Mouse (Mus musculus) neural tube, embryonic 15.5 days (tissue): ENCODE data around the gene Gm28051. TPM values are rescaled to one million over a fixed set of nuclear protein-coding genes. Genes with fewer than 3 reads are reported as not detected.

Experiments used
- ATAC-seq: fragments of 200-750 bp; cut with Nextera tagmentation; 2 replicates; pipeline ENCODE4 v1.8.0; 2017; ENCODE audit warnings: mild to moderate bottlenecking, moderate TSS enrichment, moderate library complexity; ENCODE audit not compliant: low FRiP score
- H3K27ac ChIP-seq: fragments of 300-500 bp; sonication (generic); replicated peaks from 2 replicates; pipeline ENCODE4 v1.5.1; 2015; ENCODE audit warnings: mild to moderate bottlenecking, inconsistent platforms
- H3K27me3 ChIP-seq: fragments of 300-500 bp; sonication (generic); replicated peaks from 2 replicates; pipeline ENCODE4 v1.6.1; 2015; ENCODE audit warnings: inconsistent platforms
- H3K36me3 ChIP-seq: fragments of 300-500 bp; sonication (generic); 2 replicates; pipeline ENCODE4 v1.6.1; 2015; ENCODE audit warnings: inconsistent platforms
- H3K4me1 ChIP-seq: fragments of 300-500 bp; sonication (generic); 2 replicates; pipeline ENCODE4 v1.6.1; 2015; ENCODE audit warnings: inconsistent platforms
- H3K4me2 ChIP-seq: fragments of 300-500 bp; sonication (generic); 2 replicates; pipeline ENCODE4 v1.6.1; 2015; ENCODE audit warnings: inconsistent platforms, mild to moderate bottlenecking, moderate library complexity
- H3K4me3 ChIP-seq: fragments of 300-500 bp; sonication (generic); replicated peaks from 2 replicates; pipeline ENCODE4 v1.5.1; 2015; ENCODE audit warnings: mild to moderate bottlenecking, inconsistent platforms
- H3K9ac ChIP-seq: fragments of 300-500 bp; sonication (generic); replicated peaks from 2 replicates; pipeline ENCODE4 v1.6.1; 2015; ENCODE audit warnings: mild to moderate bottlenecking, inconsistent platforms
- H3K9me3 ChIP-seq: fragments of 300-500 bp; sonication (generic); replicated peaks from 2 replicates; pipeline ENCODE4 v1.6.1; 2016; ENCODE audit warnings: inconsistent platforms
- WGBS: fragments of 180-500 bp; shearing (Covaris S2); methylation state at CpG from one replicate; pipeline ENCODE4 v1.1.7; 2015; ENCODE audit warnings: mixed read lengths; 5-methylcytosine and 5-hydroxymethylcytosine counted together
- polyA plus RNA-seq: library from polyadenylated mRNA; unstranded; fragments of >200 nt; fragmentation: Nextera tagmentation; extraction: Ambion mirVana; gene quantifications from 2 replicates; pipeline ENCODE4 v1.2.1, GENCODE M21; 2015

Gm28051 gene
- polyA plus RNA-seq, 1 experiment from 2014 or later = not detected

DNA sequence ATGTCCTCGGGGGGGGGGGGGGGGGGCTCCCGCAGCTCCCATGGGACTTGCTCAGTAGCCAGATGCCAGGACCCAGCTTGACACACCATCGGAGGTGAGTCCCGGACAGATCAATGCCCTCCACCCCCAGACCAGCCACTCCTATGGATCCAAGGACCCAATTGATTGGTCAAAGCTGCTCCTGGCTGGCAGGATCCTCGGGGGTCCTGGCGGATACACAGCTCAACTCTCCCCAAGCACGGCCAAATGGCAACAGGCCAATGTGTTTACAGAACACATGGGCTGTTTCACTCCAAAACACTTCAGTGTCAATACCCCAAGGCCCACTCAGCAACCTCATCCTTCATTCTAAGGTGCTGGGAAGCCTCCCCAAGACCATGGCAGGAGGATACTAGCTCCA is 65.8 kb downstream of the Gm28051 start:
- H3K27me3 ChIP-seq = no peaks in the 10 kb centered on the region
- no peaks in the 10 kb centered on the region for H3K9me3 ChIP-seq
- H3K4me1 ChIP-seq = peaks cover 23% of the 10 kb centered on the region
- H3K4me3 ChIP-seq = no peak overlapping the region
- no peaks in the 10 kb centered on the region for H3K36me3 ChIP-seq
- no peak overlapping the region for H3K27ac ChIP-seq
- no peak for ATAC-seq
- 66% methylated on average over 7 of the region's 7 CpGs for WGBS
- H3K4me2 ChIP-seq = no peak overlapping the region
- no peak overlapping the region for H3K9ac ChIP-seq

DNA sequence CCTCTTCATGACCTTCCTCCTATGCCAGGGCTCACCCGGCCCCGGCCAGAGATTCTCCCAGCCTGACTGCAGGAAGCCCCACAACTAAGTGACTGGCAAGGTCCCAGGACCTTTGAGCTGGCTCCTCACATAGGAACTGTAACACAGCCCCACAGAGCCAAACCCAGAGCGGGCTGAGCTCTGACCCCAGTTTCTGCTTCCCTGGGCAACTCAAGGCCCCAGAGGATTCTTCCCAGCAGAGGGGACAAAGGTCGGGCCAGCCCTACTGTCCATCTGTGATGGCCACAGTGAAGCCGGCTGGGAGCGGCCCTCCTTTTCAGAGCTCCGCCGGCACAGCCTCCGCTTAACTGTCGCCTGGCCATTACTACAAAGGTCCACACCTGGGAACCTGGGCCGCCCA is 66.4 kb downstream of the Gm28051 start:
- 70% methylated on average over 11 of the region's 11 CpGs for WGBS
- no peaks in the 10 kb centered on the region for H3K9me3 ChIP-seq
- no peak overlapping the region for H3K9ac ChIP-seq
- H3K4me2 ChIP-seq = no peak overlapping the region
- H3K27me3 ChIP-seq = no peaks in the 10 kb centered on the region
- no peak overlapping the region for H3K27ac ChIP-seq
- H3K36me3 ChIP-seq = no peaks in the 10 kb centered on the region
- H3K4me1 ChIP-seq = peaks cover 23% of the 10 kb centered on the region
- no peak overlapping the region for H3K4me3 ChIP-seq
- no peak for ATAC-seq

DNA sequence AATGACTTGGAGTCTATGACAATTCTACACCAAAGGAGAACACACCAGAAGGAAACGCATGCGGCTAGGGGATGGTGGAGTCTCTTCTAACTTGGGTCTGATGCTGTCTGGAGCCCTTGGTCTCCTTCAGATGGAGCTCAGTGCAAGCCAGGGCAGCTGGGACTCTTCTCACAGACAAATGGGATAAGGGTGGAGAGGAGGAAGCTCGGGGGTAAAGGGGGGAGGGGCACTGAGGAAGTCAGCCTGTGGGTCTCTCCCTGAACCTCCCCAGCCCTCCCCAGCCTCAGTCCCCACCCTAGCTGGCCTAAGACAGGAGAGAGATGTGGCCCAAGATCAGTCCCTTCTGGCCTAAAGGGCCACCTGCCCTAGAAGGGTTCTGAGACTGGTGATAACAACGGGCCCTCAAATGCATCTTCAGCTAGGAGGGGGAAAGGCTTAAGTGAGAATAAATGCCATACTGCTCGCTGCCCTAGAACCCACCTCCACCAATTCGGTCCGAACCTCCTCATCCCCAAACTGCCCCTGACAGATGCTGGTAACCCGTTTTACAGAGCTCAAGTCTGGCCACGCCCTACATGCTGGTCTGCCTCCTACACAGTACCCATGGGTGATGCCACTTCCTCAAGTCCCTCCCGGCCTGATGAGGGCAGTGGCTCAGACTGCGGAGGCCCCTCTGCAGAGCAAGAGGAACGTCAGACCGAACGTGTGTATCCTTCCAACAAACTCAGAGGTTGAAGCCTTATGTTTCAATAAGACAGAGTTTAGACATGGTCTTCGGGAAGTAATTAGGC is 67.6 kb downstream of the Gm28051 start:
- no peak overlapping the region for H3K4me3 ChIP-seq
- H3K27ac ChIP-seq = no peak overlapping the region
- no peaks in the 10 kb centered on the region for H3K27me3 ChIP-seq
- WGBS = 90% methylated on average over 15 of the region's 15 CpGs
- no peak overlapping the region for H3K4me2 ChIP-seq
- H3K36me3 ChIP-seq = no peaks in the 10 kb centered on the region
- no peak for ATAC-seq
- peaks cover 22% of the 10 kb centered on the region for H3K4me1 ChIP-seq
- H3K9me3 ChIP-seq = no peaks in the 10 kb centered on the region
- H3K9ac ChIP-seq = no peak overlapping the region

DNA sequence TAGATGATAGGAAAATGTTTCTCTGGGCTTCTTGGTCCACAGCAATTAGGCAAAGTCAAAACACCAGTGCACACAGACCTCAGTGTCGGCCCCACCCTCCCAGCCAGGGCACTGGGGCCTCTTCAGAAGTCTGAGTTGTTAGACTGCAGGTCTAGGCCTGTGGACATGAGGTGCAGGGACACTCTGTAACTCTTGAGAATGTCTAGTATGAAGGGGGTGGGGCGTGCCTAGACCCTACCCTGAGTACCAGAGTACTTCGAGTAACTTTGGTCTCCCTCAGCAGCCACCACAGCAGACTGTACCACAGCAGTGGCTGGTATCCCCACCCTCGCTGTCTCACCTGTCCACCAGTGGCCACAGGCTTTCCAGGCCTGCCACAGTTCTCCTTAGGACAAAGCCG is 71.2 kb downstream of the Gm28051 start:
- ATAC-seq = no peak
- Histone ChIP-seq H3K9ac (no peak overlapping the region), H3K4me1 (peaks cover 46% of the 10 kb centered on the region), H3K9me3 (no peaks in the 10 kb centered on the region), H3K27me3 (no peaks in the 10 kb centered on the region), H3K4me3 (no peak overlapping the region), H3K4me2 (no peak overlapping the region), H3K36me3 (no peaks in the 10 kb centered on the region), H3K27ac (peak overlapping the region; percentile 81)
- 95% methylated on average over 5 of the region's 5 CpGs for WGBS

DNA sequence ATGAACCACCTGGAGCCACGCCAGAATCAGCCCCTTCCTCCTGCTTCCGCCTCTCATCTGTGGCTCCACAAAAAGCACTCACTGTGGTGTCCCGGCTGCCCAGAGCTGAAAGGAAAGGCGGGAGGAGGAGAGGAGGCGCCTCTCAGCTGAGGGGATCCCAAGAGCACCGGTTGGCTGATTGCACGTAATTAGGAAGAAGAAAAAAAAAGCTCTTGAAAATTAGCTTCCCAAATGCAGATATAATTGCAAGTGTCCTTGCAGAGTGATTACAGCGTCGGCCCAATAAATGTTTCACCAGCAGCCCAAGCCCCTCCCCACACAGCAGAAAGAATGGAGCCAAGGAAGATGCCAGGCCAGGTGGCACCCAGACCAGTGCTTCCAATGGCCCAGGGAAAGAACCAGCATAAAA is 72.0 kb downstream of the Gm28051 start:
- no peak overlapping the region for H3K9ac ChIP-seq
- H3K4me1 ChIP-seq = peaks cover 46% of the 10 kb centered on the region
- H3K4me3 ChIP-seq = no peak overlapping the region
- H3K4me2 ChIP-seq = peak overlapping the region; percentile 34
- peak overlapping the region; percentile 81 for H3K27ac ChIP-seq
- ATAC-seq = peak; percentile 64
- H3K9me3 ChIP-seq = no peaks in the 10 kb centered on the region
- no peaks in the 10 kb centered on the region for H3K36me3 ChIP-seq
- H3K27me3 ChIP-seq = no peaks in the 10 kb centered on the region
- 13% methylated on average over 9 of the region's 9 CpGs for WGBS

DNA sequence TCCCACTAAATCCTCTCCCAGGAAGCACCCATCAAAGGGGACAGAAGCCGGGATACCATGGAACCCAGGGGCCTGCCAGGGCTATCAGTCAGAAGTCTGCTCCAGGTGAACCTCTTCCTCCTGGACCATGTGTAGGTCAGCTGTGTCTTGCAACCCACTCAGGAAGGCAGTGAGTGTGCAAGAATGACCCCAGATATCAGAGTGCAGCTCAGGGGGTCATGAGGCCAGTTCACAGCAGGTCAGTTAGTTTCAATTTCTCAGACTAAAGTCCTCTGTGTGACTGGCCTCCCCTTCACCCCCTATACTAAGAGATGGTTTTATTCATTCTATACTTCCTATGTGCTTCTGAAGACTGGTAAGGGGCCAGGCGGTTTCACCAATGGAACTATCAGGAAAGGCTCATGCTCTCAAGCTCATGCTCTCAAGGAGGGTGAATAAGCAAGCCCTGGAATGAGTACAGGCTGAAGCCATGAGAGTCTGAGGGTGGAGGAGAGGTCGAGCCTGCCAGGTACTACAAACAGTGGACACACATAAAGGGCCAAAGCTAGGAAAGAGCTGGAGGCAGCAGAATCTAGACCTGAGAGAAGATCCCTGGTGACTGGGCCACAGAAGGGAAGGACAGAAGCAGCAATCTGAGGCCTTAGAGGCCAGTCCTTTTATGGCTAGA is 72.7 kb downstream of the Gm28051 start:
- Histone ChIP-seq H3K4me1 (peaks cover 52% of the 10 kb centered on the region), H3K4me3 (no peak overlapping the region), H3K36me3 (no peaks in the 10 kb centered on the region), H3K9me3 (no peaks in the 10 kb centered on the region), H3K4me2 (peak overlapping the region; percentile 34), H3K9ac (no peak overlapping the region), H3K27ac (peak overlapping the region; percentile 81), H3K27me3 (no peaks in the 10 kb centered on the region)
- 69% methylated on average over 3 of the region's 3 CpGs for WGBS
- peak; percentile 18 for ATAC-seq

DNA sequence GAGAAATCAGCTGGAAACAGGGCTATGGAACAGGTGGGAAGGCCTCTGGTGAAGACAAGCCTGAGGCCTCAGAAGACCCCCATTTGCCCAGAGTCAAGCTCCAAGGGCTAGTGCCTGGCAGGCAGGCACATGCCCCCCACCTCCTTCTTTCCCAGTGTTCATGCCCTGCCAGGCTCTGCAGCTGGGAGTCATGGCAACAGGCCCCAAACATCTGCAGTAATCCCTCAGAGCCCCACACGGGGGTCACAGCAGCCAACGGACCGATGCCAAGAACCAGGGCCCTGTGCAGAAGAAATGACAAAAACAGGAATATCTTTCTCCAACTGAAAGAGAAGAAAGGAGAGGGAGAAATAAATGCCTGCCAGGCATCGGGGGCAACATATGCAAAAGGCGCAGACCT is 73.6 kb downstream of the Gm28051 start:
- peaks cover 61% of the 10 kb centered on the region for H3K4me1 ChIP-seq
- no peak for ATAC-seq
- H3K27me3 ChIP-seq = no peaks in the 10 kb centered on the region
- H3K27ac ChIP-seq = peak overlapping the region; percentile 81
- H3K36me3 ChIP-seq = no peaks in the 10 kb centered on the region
- no peak overlapping the region for H3K9ac ChIP-seq
- no peaks in the 10 kb centered on the region for H3K9me3 ChIP-seq
- no peak overlapping the region for H3K4me2 ChIP-seq
- 50% methylated on average over 5 of the region's 5 CpGs for WGBS
- no peak overlapping the region for H3K4me3 ChIP-seq

DNA sequence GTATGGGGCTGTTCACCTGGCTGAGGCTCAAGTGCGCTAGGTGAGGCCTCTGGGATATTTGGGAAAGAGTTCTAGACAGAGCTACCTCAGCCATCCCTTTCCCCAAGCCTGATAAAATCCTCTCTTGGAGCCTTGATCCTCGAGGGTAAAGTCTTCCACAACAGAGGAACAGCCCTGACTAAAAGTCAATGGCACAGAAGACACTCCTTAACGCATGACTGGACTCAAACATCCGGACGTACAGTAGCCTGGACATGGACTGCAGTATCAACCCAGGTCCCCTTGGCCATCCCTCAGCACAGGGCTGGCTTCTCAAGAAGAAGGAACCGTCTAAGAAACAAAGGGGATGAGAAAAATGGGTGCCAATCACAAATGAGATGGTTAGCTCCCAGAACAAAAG is 74.1 kb downstream of the Gm28051 start:
- Histone ChIP-seq H3K27me3 (no peaks in the 10 kb centered on the region), H3K4me1 (peaks cover 66% of the 10 kb centered on the region), H3K4me2 (no peak overlapping the region), H3K9ac (no peak overlapping the region), H3K4me3 (no peak overlapping the region), H3K9me3 (no peaks in the 10 kb centered on the region), H3K27ac (peak overlapping the region; percentile 81; the same call in 1 of the 2 replicates), H3K36me3 (no peaks in the 10 kb centered on the region)
- 74% methylated on average over 6 of the region's 6 CpGs for WGBS
- ATAC-seq = no peak

DNA sequence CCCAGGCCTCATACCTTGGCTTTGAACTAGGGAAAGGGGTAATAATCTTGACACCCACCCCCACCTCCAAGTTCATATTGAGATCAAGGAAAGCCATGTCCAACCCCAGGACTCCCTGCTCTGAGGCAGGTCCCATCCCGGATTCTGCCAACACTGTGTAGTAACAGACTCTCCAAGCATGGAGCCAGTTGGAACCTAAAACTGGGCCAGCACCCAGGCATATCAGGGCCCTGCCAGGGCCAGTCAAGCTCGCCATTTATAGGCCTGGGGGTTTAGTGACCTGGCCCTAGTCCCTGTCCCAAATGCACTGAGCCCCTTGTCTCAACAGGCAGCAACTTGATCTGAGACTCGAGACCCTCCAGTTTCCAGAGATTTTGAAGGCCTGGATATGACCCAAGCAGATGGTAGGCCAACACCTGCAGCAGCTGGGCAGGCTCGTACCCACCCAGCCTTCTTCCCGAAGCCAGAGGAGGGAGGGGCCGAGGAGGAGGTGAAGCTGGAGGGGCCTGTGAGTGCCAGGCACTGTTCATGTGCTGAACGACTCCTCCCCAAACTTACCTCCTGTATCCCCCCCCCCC is 74.8 kb downstream of the Gm28051 start:
- Histone ChIP-seq H3K9me3 (no peaks in the 10 kb centered on the region), H3K4me1 (peaks cover 66% of the 10 kb centered on the region), H3K27ac (no peak overlapping the region), H3K36me3 (no peaks in the 10 kb centered on the region), H3K4me2 (no peak overlapping the region), H3K9ac (no peak overlapping the region), H3K4me3 (no peak overlapping the region), H3K27me3 (no peaks in the 10 kb centered on the region)
- WGBS = 81% methylated on average over 7 of the region's 7 CpGs
- no peak for ATAC-seq

DNA sequence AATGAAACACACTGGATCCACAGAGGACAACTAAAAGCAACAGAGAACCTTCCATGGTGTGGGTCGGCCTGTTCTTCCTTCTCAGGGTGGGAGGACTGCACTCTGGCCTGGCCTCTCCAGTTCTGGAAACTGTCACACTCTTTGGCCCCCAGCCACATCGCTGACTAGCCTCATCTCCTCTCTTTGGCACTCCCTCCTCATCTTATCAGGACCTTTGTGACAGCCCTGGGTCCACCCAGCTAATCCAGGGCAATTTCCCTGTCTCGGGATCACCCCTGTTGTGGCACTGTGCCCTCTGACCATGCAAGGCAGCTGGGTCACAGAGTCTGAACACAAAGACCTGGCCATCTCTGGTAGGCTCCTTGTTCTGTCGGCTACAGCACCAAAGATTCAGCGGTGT is 75.5 kb downstream of the Gm28051 start:
- Histone ChIP-seq H3K4me2 (no peak overlapping the region), H3K4me1 (peaks cover 70% of the 10 kb centered on the region), H3K9ac (no peak overlapping the region), H3K36me3 (no peaks in the 10 kb centered on the region), H3K4me3 (no peak overlapping the region), H3K9me3 (no peaks in the 10 kb centered on the region), H3K27me3 (no peaks in the 10 kb centered on the region), H3K27ac (no peak overlapping the region)
- WGBS = 87% methylated on average over 5 of the region's 5 CpGs
- no peak for ATAC-seq

DNA sequence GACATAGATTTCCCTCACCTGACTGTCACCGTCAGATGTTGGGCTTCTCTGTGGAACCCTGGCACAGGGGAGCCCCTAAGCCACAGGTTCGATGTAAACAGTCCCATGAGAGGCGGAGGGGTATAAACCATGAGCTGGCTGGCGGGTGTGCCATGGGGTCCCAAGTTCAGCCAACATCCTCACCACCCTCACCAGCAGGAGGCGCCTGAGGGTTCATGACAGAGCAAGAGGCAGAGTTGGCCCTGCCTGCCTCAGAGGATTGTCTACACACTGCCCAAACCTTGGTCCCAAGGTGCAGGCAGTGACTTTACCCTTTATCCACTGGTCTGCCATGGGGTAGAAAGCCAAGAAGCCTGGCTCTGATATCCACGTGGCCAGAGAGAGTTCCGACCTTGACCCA is 76.0 kb downstream of the Gm28051 start:
- no peak for ATAC-seq
- H3K4me1 ChIP-seq = peaks cover 69% of the 10 kb centered on the region

DNA sequence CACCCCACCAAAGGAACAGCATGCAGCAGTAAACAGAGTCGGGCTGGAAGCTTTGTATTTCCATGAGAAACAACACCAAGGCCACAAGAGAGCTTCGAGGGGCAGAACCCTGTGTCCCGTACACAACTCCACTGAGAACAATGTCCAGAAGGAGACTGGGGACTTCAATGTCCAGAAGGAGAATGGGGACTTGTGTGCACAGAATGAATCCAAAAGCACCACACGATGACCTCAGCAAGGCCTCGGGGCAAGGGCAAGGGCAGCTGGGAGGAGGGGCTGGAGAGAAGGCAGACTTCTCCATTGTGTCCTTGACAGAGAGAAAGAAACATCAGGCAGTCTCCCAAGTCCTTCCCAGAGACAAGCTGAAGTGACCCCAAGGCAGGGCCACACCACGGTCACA is 78.7 kb downstream of the Gm28051 start:
- no peaks in the 10 kb centered on the region for H3K9me3 ChIP-seq
- WGBS = 19% methylated on average over 6 of the region's 6 CpGs
- no peak overlapping the region for H3K27ac ChIP-seq
- H3K4me1 ChIP-seq = peaks cover 48% of the 10 kb centered on the region
- no peaks in the 10 kb centered on the region for H3K27me3 ChIP-seq
- H3K4me2 ChIP-seq = no peak overlapping the region
- no peak for ATAC-seq
- no peak overlapping the region for H3K4me3 ChIP-seq
- H3K36me3 ChIP-seq = no peaks in the 10 kb centered on the region; the same call in 1 of the 2 replicates
- no peak overlapping the region for H3K9ac ChIP-seq

More for the DNA sequence above, 76.0 kb downstream of the Gm28051 start:
- H3K4me3 ChIP-seq = no peak overlapping the region
- no peak overlapping the region for H3K4me2 ChIP-seq
- no peaks in the 10 kb centered on the region for H3K9me3 ChIP-seq
- no peaks in the 10 kb centered on the region for H3K27me3 ChIP-seq
- H3K27ac ChIP-seq = no peak overlapping the region
- H3K9ac ChIP-seq = no peak overlapping the region
- H3K36me3 ChIP-seq = no peaks in the 10 kb centered on the region
- 75% methylated on average over 7 of the region's 7 CpGs for WGBS
